Mouse (Mus musculus): Measurements from ENCODE around the gene Hgf. TPM values are rescaled to one million over a fixed set of nuclear protein-coding genes. Genes with fewer than 3 reads are reported as not detected.

The Hgf gene
- 5.4 and 6.4 TPM in 2 replicates for polyA plus RNA-seq (2012; rRNA removed)

DNA sequence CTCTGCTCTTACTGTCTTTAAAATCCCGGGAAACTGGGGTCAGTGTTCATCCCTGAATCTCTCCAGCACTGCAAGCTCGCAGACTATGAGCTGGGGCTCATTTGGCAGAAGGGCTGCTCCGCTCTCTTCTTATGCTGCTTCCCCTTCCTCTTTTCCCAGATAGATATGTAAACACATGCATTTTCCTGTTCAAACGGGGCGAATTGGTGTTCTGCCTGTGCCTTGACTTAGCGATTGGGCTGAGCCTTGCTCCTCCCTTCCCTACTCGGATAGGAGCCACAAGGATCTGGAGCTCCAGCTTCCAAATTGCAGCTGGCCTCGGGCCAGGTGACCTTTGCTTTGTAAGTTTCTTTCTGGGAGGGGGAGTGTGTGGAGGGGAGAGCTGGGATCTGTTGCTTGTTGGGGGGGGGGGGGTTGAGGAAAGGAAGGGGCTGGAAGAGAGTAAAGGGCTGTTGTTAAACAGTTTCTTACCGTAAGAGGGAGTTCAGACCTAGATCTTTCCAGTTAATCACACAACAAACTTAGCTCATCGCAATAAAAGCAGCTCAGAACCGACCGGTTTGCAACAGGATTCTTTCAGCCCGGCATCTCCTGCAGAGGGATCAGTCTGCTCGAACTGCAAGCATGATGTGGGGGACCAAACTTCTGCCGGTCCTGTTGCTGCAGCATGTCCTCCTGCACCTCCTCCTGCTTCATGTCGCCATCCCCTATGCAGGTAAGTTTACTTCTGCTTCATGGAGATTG, at the start of gene Hgf:
TSS of gene Hgf (plus strand) at position 192 of the 744 bp plus-strand sequence.
- peak; percentile 40 for DNase-seq (ENCODE audit: low spot score)

DNA sequence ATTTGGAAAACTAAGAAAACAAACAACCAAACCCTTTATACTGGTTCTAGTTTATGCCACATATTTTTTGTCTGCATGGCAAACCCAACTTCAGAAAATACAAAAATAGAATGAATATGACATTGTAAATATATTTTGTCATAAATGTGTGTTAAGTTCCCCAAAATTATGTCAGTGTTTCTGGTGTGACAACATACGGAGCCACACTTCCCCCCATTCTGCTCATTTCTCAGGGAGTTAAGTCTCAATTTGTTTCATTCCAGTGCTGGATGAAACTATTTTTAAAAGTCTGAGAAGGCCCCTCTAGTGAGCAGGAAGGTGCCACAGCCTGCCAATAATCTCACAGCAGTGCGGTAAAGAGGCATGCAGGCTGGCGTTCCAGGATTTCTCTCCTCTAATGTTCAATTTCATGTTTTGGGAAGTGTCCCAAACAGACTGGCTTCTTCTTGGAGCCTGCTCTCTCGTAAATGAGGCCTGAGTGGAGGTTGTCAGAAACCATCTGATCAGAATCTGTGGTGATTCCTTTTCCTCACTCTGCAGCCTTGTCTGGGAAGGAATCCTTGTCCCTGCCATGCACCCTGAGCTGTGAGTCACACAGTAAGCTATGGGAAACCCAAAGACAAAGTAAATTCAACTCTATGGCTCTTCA, 46.5 kb upstream of the Hgf start:
- DNase-seq (ENCODE audit: low spot score): no peak

DNA sequence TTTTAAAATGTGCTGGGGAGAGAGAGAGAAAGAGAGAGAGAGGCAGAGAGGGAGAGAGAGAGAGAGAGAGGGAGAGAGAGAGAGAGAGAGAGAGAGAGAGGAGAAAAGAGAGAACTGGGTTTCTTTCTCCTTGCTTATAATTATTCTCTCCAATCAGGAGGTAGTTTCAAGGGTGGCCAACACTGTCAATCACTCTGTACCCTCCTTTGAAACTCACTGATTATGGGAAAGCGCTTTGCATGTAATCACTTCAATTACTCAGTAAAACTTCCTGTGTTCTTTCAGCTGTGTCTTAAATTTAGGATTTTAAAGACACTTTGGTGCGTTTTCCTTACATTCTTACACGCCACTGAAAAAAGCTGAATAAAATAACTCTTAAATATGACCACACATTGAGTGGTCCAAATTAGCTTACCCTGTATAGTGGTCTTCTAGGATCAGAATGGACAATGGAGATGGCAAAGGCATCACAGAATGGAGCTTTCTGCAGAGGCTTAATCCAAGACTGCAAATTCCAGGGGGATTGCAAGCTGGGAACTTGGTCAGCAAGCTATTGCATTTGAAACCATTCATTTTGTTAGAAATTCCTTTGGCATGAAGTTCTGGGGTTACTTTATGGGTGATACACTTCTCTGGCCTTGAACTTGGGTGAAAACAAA, 21.5 kb upstream of the Hgf start:
- no peak for DNase-seq (ENCODE audit: low spot score)

DNA sequence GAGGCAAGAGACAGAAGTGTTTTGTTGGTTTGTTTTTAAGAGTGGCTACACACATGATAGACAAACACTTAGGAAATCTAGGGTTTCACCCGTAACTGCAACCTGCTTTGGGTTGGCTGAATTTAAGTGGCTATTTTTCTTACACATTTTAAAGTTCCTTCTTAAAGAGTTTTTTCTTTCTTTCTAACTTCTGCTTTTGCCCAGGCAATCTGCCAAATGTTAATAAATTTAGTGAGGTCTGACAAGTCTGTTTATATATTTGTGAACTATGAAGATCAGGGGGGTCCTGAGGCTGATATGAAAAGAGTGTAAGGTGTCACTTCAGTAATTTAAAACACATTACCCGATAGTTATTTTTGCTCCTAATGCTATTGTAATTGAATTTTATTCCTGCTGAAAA, 15.2 kb upstream of the Hgf start:
- no peak for DNase-seq (ENCODE audit: low spot score)

DNA sequence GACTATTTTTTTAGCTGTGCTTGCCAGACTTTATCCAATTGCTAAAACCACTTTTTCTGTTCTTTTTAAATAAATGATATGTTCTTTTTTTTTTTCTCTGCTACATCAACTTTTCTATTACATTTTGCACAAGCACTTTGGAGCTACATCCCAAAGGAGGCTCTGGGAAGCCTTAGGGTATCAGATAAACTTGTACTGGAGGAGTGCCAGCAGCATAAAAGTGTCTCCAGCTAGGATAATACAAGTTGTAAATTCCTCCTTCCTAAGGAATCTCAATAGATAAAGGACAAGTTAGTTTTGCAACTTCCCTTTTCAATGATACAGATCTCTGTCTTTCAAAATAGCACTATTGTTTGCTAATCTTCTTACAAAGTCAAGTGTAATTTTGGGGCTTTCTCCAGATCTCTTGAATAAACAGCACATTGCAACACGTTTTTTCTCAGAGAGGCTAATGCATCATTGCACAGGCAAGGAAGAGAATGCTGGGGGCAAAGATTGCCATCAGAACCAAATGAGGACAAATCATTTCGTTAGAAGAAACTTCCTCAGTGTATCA, 11.7 kb upstream of the Hgf start:
- DNase-seq (ENCODE audit: low spot score): no peak

DNA sequence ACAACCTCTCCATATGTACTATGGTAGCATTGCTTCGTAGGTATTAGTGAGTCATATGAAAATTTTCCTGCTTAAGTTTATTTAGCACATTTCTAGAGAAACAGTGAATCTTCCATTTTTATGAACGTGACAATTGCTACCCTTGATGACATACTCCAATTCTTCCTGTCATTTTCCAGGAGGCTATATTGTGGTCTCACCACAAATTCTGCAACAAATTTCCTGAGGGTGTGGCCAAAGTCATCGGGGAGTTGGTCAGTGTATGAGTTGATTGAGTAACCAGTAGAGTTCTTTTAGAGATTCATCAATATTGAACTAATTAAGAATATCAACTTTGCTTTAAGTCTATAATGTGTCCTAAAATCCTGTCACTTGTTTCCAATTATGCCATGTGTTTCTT, 5.8 kb upstream of the Hgf start:
- DNase-seq (ENCODE audit: low spot score): no peak

DNA sequence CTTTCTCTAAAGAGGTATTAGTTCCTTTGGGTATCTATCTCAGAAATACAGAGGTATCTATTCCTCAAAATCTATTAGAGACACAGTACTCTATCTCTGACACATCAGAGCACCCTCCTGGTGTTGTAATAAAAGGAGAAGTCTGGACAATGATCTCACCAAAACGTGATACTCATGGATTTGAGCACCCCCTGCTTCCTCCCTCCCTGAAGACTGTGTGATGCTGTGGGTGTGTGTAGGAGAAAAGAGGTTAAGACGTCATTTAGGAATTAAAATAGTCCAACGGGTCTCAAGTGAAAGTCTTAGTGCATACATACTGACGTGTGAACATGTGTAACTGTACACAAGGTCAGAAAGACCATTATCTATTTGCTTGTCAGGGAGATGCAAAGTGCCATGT, 648 bp upstream of the Hgf start:
- DNase-seq (ENCODE audit: low spot score): no peak

DNA sequence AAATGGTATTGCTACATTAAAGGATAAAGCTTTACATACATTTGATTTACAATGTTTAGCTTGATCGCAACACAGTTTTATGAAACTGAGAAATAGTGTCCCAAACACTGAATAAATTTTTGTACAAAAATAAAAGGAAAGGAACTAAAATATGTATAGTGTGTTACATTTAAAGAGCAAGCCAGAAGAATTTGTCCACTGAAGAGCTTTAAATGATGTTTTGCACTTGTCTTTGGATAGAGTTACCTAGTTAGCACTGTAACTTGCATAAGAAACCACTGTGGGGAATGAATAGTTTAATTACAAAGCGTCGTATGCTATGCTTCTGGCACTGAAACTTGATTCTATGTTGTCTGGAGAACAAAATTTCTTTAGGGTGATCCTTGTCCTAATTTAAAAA, 7.0 kb downstream of the Hgf start:
- no peak for DNase-seq (ENCODE audit: low spot score)

DNA sequence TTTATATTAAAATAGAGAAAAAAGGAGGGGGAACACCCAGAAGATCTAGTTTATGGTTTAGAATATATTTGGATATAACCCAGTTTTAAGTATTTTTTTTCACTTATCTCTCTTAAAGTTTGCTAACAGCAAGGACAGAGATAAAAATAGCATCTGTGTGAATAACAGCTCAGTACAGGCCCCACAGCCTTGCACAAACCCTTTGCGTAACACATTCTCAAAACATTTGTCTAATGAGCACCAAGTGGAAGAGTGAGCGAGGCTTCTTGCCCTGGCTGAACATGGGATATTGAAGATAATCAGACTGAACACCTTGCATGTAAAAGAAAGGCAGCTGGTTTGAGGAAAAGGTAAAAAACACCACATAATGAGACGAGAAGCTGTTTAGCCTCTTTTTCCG, 15.7 kb downstream of the Hgf start:
- DNase-seq (ENCODE audit: low spot score): no peak

DNA sequence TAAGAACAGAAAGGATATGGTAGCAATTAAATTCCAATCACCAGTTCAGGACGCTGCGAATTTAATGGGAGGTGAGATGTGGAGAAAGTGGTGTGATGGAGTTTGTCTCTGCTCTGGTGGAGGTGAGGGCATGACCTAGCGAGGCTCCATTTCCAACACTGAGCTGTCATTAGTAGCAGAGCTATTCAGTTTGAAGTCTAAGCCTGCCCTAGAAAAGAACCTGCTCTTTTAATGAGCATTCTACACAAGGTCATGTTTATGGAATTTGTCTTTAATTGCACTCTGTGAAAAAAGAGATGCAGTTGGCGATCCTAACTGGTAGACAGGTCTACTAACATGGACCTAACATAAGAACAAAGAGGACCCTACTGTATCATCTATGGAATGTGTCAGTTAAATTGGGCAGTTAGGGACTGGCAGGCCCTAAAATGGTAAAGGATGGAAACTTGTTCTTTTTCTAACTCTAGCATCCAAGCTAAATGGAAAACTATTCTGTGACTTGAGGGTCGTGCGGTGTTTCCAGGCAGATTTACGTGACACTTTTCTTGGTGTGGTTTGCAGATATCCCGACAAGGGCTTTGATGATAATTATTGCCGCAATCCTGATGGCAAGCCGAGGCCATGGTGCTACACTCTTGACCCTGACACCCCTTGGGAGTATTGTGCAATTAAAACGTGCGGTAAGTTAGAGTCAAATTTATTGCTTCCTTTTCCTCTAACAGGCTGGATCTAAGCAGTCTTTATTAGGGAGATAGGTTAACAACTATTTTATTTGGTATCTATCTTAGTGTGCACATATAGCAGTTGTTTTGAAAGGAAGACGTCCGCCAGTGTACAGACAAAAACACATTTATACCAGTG, 24.8 kb downstream of the Hgf start:
- DNase-seq (ENCODE audit: low spot score): no peak

DNA sequence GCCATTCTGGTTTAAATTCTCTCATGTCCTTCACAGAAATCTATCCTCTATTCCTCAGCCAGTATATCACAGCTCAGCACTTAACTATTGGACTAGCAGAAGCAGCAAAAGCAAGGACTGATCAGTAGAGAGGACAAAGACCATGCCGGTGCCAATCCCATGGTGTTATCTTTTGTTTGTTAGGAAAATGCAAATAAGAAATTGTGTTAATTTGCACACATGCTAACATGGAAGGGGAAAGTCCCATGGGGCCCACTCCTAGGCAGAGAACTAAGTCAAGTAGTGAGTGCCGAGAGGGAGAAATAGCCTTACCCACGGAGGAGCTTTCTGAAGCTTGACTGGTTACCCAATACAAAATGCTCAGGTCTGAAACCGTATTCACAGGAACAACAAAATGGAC, 42.4 kb downstream of the Hgf start:
- no peak for DNase-seq (ENCODE audit: low spot score)

DNA sequence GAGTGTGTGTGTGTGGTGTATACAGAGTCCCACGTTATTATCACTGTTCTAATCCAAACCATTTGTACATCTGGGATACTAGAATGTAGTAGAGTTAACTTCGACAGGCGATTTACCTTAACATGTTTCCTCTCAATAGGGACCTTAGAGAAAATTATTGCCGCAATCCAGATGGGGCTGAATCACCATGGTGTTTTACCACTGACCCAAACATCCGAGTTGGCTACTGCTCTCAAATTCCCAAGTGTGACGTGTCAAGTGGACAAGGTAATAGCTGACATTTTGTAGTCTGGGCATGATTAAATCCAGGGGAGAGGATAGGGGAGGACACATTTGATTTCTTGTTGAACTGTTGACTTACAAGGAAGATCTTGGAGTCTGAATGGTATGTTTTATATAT, 44.7 kb downstream of the Hgf start:
- no peak for DNase-seq (ENCODE audit: low spot score)

DNA sequence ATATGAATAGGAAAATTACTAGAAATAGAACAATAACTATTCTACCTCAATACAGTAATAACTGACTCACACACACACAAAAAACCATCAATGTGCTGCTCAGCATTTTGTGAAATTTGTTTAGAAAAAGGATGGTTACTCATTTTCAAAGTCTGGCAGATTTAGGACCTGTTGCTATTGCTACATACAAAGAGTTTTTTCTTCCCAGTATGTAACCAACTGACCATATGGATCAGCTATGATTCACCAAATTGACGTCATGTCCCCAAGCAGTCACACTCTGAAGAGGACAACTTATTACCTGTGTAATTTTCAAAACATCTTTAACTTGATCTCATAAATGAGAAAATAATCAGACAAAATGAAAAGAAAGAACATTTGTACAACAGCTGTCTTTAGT, 48.2 kb downstream of the Hgf start:
- DNase-seq (ENCODE audit: low spot score): no peak

DNA sequence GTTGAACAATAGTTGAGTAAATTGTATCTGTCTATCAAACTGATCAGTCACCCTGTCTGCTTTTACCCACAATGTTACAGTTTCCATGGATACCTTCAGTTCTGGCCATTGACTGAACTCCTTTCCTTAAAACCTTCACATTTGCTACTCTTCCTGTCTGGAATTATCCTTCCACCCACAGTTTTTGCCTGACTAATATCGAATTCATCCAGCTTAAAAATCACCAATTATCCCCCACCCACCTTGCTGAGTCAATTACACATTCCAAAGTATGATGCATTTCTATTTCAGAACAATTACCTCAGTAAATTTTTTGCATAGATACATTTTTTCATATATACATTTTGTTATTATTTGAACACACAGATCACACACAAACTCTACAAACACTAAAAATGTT, 79.7 kb downstream of the Hgf start:
- DNase-seq (ENCODE audit: low spot score): no peak

DNA sequence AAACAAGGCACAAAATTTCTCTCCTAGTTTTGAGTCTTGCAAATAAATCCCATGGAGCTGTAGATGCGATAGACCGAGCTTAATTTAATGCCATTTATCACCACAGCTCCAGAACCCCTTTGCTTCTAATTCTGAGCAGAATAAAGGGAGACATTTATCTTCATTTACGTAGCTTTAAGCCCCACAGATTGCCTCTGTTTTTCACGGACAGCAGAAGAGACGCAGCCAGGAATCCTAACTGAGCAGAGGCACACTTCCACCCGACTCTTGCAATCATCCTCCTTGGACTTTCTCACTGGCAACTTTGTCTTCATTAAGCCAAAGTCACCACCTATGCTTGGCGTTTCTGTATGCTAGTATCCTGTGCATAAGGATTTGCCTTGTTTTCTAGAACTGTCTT, 93.1 kb downstream of the Hgf start:
- no peak for DNase-seq (ENCODE audit: low spot score)

DNA sequence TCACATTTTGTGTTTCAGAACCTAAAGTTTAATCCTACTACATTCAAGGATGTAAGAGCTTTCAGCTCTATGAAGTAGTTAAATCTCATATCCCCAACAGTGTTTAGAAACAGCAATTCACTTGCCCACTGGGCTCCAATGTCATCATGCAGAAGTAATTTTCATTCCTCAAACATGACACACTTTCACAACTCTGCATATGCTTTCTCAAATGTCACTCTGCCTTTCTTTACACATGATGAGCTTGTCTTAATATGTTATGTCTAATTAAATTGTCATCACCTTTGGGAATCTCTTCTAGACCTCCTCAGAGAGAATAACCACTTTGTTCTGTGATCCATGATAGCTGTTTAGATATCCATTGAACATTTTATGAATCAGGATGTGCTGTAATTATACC, 94.4 kb downstream of the Hgf start:
- DNase-seq (ENCODE audit: low spot score): no peak

DNA sequence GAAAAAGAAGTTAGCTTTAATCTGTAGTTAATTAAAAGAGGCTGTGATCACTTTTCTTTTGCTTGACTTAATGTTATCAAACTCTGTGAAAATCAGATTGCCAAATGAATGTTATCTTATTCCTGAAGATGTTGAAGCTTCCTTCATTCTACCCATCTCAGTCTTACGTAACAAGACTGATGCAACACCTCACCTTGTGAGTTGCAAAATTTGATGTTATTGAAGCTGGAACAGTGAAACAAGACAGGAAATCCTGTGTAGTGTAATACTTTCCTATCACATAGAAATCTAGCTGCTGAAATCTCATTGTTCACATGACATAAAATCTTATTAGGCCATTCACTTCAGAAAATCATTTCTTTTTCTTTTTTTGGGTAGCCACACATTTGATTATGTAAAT, 96.9 kb downstream of the Hgf start:
- no peak for DNase-seq (ENCODE audit: low spot score)

DNA sequence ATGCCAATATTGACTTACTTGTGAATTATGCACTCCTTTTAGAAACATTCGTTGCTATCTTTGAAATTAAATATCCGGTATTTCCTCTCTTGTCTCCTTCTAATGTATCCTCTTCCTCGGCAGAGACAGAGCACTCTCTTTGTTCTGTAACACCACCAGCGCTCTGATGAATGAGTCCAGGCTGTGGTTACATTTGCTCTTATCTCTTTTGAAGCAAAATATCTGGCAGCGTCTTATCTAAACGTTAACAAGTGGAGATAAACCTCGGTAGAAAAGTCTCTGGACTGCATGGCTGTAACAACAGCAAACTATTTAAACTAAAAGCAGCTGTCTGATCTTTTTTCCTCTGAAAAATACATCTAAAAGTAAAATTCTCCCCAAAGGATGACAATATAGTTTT, 100.7 kb downstream of the Hgf start:
- DNase-seq (ENCODE audit: low spot score): no peak

Measured in urinary bladder, adult 2 months (tissue).